Mouse (Mus musculus): ENCODE results near the gene Zfp428.
A peak's percentile ranks its signal among the peaks of the same experiment; 100 is the strongest.

Zfp428 gene

GRCm38 (mm10) chr7:24506838-24507725 lies at the start of gene Zfp428:
TSS of gene Zfp428 (plus strand) at chr7:24507006.
- DNase-seq: peak; percentile 91 to 95

- no peak for DNase-seq
Observed at GRCm38 (mm10) chr7:24457726-24458370, 49.0 kb upstream of the Zfp428 start.

GRCm38 (mm10) chr7:24459440-24459839 lies 47.4 kb upstream of the Zfp428 start:
- no peak for DNase-seq

- peak; percentile 21 to 71 for DNase-seq
Observed at GRCm38 (mm10) chr7:24459843-24460242, 47.0 kb upstream of the Zfp428 start.

GRCm38 (mm10) chr7:24461376-24462051 lies 45.3 kb upstream of the Zfp428 start:
- DNase-seq: peak; percentile 75 to 89

- DNase-seq: peak; percentile 43 to 63
Observed at GRCm38 (mm10) chr7:24462388-24463319, 44.2 kb upstream of the Zfp428 start, which contains the start of gene Plaur. TSS of gene Plaur (plus strand) at chr7:24462484.

GRCm38 (mm10) chr7:24466835-24467234 lies 40.0 kb upstream of the Zfp428 start:
- DNase-seq: no peak

- DNase-seq: no peak
Observed at GRCm38 (mm10) chr7:24467886-24468285, 38.9 kb upstream of the Zfp428 start.

GRCm38 (mm10) chr7:24469126-24469525 lies 37.7 kb upstream of the Zfp428 start:
- peak in 1 of 2 experiments; percentile 31 for DNase-seq

GRCm38 (mm10) chr7:24470356-24470755 lies 36.5 kb upstream of the Zfp428 start:
- no peak for DNase-seq

- DNase-seq: no peak
Observed at GRCm38 (mm10) chr7:24472442-24472841, 34.4 kb upstream of the Zfp428 start.

- DNase-seq: peak in 1 of 2 experiments; percentile 56
Observed at GRCm38 (mm10) chr7:24472937-24473336, 33.9 kb upstream of the Zfp428 start.

- peak; percentile 63 to 67 for DNase-seq
Observed at GRCm38 (mm10) chr7:24473913-24474529, 32.8 kb upstream of the Zfp428 start.

- DNase-seq: peak; percentile 32 to 64
Observed at GRCm38 (mm10) chr7:24474811-24475506, 31.8 kb upstream of the Zfp428 start.

- no peak for DNase-seq
Observed at GRCm38 (mm10) chr7:24476338-24476737, 30.5 kb upstream of the Zfp428 start.

GRCm38 (mm10) chr7:24476856-24477255 lies 29.9 kb upstream of the Zfp428 start:
- DNase-seq: no peak

GRCm38 (mm10) chr7:24478911-24479310 lies 27.9 kb upstream of the Zfp428 start:
- DNase-seq: no peak

GRCm38 (mm10) chr7:24479685-24480084 lies 27.1 kb upstream of the Zfp428 start:
- DNase-seq: no peak

GRCm38 (mm10) chr7:24480121-24480941 lies 26.5 kb upstream of the Zfp428 start:
- DNase-seq: no peak

GRCm38 (mm10) chr7:24480986-24481473 lies 25.8 kb upstream of the Zfp428 start:
- DNase-seq: no peak
